Mouse (Mus musculus) 416B (cell line): Measurements from ENCODE around the gene Slc6a21.

Source experiments
- DNase-seq: peaks from one replicate; pipeline ENCODE4 v3.0.0; 2011; ENCODE audit warnings: low read depth

Gene Slc6a21

GRCm38 (mm10) chr7:45257063-45257840, 20.1 kb upstream of the Slc6a21 start:
- no peak for DNase-seq

GRCm38 (mm10) chr7:45259281-45259680, 18.0 kb upstream of the Slc6a21 start:
- no peak for DNase-seq

- DNase-seq = no peak
Observed at GRCm38 (mm10) chr7:45262266-45262665, 15.0 kb upstream of the Slc6a21 start.

- no peak for DNase-seq
Observed at GRCm38 (mm10) chr7:45263006-45263607, 14.2 kb upstream of the Slc6a21 start.

- peak; percentile 15 for DNase-seq
Observed at GRCm38 (mm10) chr7:45264348-45264747, 13.0 kb upstream of the Slc6a21 start.

- DNase-seq = no peak
Observed at GRCm38 (mm10) chr7:45265518-45265917, 11.8 kb upstream of the Slc6a21 start.

GRCm38 (mm10) chr7:45272786-45273412, 4.4 kb upstream of the Slc6a21 start:
- no peak for DNase-seq

GRCm38 (mm10) chr7:45273672-45274071, 3.6 kb upstream of the Slc6a21 start:
- DNase-seq = no peak

- DNase-seq = peak; percentile 88
Observed at GRCm38 (mm10) chr7:45286486-45286885, 9.2 kb downstream of the Slc6a21 start.

- no peak for DNase-seq
Observed at GRCm38 (mm10) chr7:45296626-45297025, 19.3 kb downstream of the Slc6a21 start.

- no peak for DNase-seq
Observed at GRCm38 (mm10) chr7:45297563-45297962, 20.2 kb downstream of the Slc6a21 start.

GRCm38 (mm10) chr7:45299752-45300151, 22.4 kb downstream of the Slc6a21 start:
- DNase-seq = peak; percentile 90

- DNase-seq = peak; percentile 71
Observed at GRCm38 (mm10) chr7:45300270-45300669, 23.0 kb downstream of the Slc6a21 start.

GRCm38 (mm10) chr7:45302626-45303025, 25.3 kb downstream of the Slc6a21 start:
- no peak for DNase-seq

- DNase-seq = no peak
Observed at GRCm38 (mm10) chr7:45304869-45305268, 27.6 kb downstream of the Slc6a21 start.

- DNase-seq = peak; percentile 62
Observed at GRCm38 (mm10) chr7:45305275-45305674, 28.0 kb downstream of the Slc6a21 start.

GRCm38 (mm10) chr7:45308551-45309240, 31.4 kb downstream of the Slc6a21 start:
- peak; percentile 67 for DNase-seq

GRCm38 (mm10) chr7:45309455-45309854, 32.1 kb downstream of the Slc6a21 start:
- peak; percentile 82 for DNase-seq

- DNase-seq = no peak
Observed at GRCm38 (mm10) chr7:45312023-45312422, 34.7 kb downstream of the Slc6a21 start.

GRCm38 (mm10) chr7:45312686-45313453, 35.6 kb downstream of the Slc6a21 start:
- DNase-seq = no peak

- no peak for DNase-seq
Observed at GRCm38 (mm10) chr7:45313495-45313894, 36.2 kb downstream of the Slc6a21 start.
